Mouse (Mus musculus) cerebellum, adult 2 months (tissue): ENCODE data around the gene Car10.

Source experiments
- CTCF ChIP-seq: fragments of 200-500 bp; IDR thresholded peaks from 2 replicates; pipeline ENCODE4 v1.5.1; 2011; ENCODE audit warnings: low read depth, mild to moderate bottlenecking, control low read depth, low read length, moderate library complexity, borderline replicate concordance; ENCODE audit not compliant: insufficient read depth
- POLR2A ChIP-seq: fragments of 200-500 bp; IDR thresholded peaks from 2 replicates; pipeline ENCODE4 v1.6.1; 2011; ENCODE audit warnings: low read length, control low read depth, borderline replicate concordance; ENCODE audit not compliant: insufficient read depth

DNA sequence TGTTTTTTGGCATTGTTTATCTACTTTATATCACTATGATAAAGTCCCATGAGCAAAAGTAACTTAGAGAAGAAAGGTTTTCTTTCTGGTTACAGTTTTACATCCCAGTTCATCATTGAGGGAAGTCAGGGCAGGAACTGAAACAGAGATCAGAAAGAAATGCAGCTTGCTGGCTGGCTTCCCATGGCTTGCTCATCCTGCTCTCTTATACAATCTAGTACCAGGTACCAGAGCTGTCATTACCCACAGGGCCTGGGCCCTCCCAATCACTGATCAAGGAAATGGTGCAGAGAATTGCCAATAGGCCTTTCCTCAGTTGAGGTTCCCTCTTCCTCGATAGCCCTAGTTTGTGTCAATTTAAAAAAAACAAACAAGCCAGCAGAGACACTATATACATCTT is 195.8 kb downstream of the Car10 start:
- TF ChIP-seq CTCF = no peak
- no peak for TF ChIP-seq POLR2A
